Comparison of ENCODE assay signal across 8 mouse cellular contexts in genomic region chr5:113789075-113789788, GRCm38 (mm10). TPM values are rescaled to one million over a fixed set of nuclear protein-coding genes. Genes with fewer than 3 reads are reported as not detected.
DNase-seq lines count a peak whose midpoint lies in the region; ATAC-seq and TF ChIP-seq lines count a peak whose summit lies in the region.
"Had no signal": no experiment of that assay in that cellular context is flagged by ENCODE, and none has a peak within 500 bp of the region (broad histone marks: within the 10 kb centered on the region; RNA-seq: fewer than 3 reads in every experiment).

No protein-coding gene starts in this region.

- no peak for TF ChIP-seq CTCF in lung, embryonic 14.5 days (IDR thresholded peaks at IDR 0.05; ENCODE audit: low read depth)

- peaks cover 10% of the 10 kb centered on the region; the same call in 1 of the 2 replicates for H3K36me3 ChIP-seq in lung, embryonic 14.5 days (ENCODE audit: insufficient read depth)
- H3K36me3 ChIP-seq in intestine, embryonic 16.5 days (ENCODE audit: control insufficient read depth, insufficient read depth, low read length) = no peaks in the 10 kb centered on the region
- H3K36me3 ChIP-seq in stomach, embryonic 14.5 days (ENCODE audit: control insufficient read depth, insufficient read depth, low read length) = peaks cover 3% of the 10 kb centered on the region; the same call in 1 of the 2 replicates

- WGBS in lung, embryonic 14.5 days = 21% methylated on average over 7 of the region's 7 CpGs
- WGBS in intestine, embryonic 16.5 days = 30% methylated on average over 7 of the region's 7 CpGs
- WGBS in stomach, embryonic 14.5 days = 24% methylated on average over 7 of the region's 7 CpGs

- peak overlapping the region; percentile 90 for H3K27ac ChIP-seq in lung, embryonic 14.5 days (ENCODE audit: low read depth)
- peak overlapping the region; percentile 65 for H3K27ac ChIP-seq in intestine, embryonic 16.5 days (ENCODE audit: low read length)
- H3K27ac ChIP-seq in stomach, embryonic 14.5 days (ENCODE audit: low read length) = peak overlapping the region; percentile 86
- H3K27ac ChIP-seq: forebrain, embryonic 13.5 days had no signal

- peaks cover 25% of the 10 kb centered on the region for H3K4me1 ChIP-seq in lung, embryonic 14.5 days (ENCODE audit: insufficient read depth)
- peaks cover 22% of the 10 kb centered on the region for H3K4me1 ChIP-seq in intestine, embryonic 16.5 days (ENCODE audit: control insufficient read depth, insufficient read depth, low read length)
- peaks cover 22% of the 10 kb centered on the region for H3K4me1 ChIP-seq in stomach, embryonic 14.5 days (ENCODE audit: control insufficient read depth, insufficient read depth, low read length)
- H3K4me1 ChIP-seq: forebrain, embryonic 13.5 days had no signal

- DNase-seq in lung, embryonic 14.5 days = peak; percentile 88
- no peak for DNase-seq in lung, postnatal 25 days (ENCODE audit: low spot score)
- DNase-seq in kidney, postnatal 36 days = peak; percentile 59 to 73
- DNase-seq in adipocyte (ENCODE audit: low spot score) = no peak

- peak; percentile 88 for ATAC-seq in lung, embryonic 14.5 days (ENCODE audit: insufficient read depth)
- peak; percentile 66 for ATAC-seq in intestine, embryonic 16.5 days
- peak; percentile 79; the same call in 1 of the 2 replicates for ATAC-seq in stomach, embryonic 14.5 days (ENCODE audit: insufficient number of reproducible peaks, insufficient read depth, low FRiP score, low read depth)
- no peak for ATAC-seq in megakaryocyte-erythroid progenitor cell, adult 5-6 weeks (replicated peaks; ENCODE audit: low FRiP score, low TSS enrichment, poor library complexity, severe bottlenecking)
- ATAC-seq: forebrain, embryonic 13.5 days had no signal

- H3K9me3 ChIP-seq in lung, embryonic 14.5 days (ENCODE audit: low read depth, low read length) = no peaks in the 10 kb centered on the region
- no peaks in the 10 kb centered on the region for H3K9me3 ChIP-seq in intestine, embryonic 16.5 days (ENCODE audit: control insufficient read depth, low read length)
- H3K9me3 ChIP-seq in stomach, embryonic 14.5 days (ENCODE audit: control insufficient read depth, low read depth, low read length) = no peaks in the 10 kb centered on the region
- H3K9me3 ChIP-seq: forebrain, embryonic 13.5 days had no signal

- H3K27me3 ChIP-seq in lung, embryonic 14.5 days (ENCODE audit: insufficient read depth, low read length) = no peaks in the 10 kb centered on the region
- no peaks in the 10 kb centered on the region for H3K27me3 ChIP-seq in intestine, embryonic 16.5 days (replicated peaks; ENCODE audit: control insufficient read depth, insufficient read depth, low read length)
- no peaks in the 10 kb centered on the region for H3K27me3 ChIP-seq in stomach, embryonic 14.5 days (ENCODE audit: control insufficient read depth, insufficient read depth, low read length)

- H3K4me3 ChIP-seq in lung, embryonic 14.5 days (ENCODE audit: low read depth, low read length) = no peak overlapping the region
- H3K4me3 ChIP-seq in intestine, embryonic 16.5 days (ENCODE audit: low read length) = no peak overlapping the region
- no peak overlapping the region for H3K4me3 ChIP-seq in stomach, embryonic 14.5 days (ENCODE audit: low read depth, low read length)
- H3K4me3 ChIP-seq: forebrain, embryonic 13.5 days had no signal

- H3K9ac ChIP-seq in lung, embryonic 14.5 days = no peak overlapping the region
- H3K9ac ChIP-seq in intestine, embryonic 16.5 days (ENCODE audit: low read depth, low read length) = 0 out of 2 replicates have a peak overlapping the region, but pooled peaks have one; percentile 21
- H3K9ac ChIP-seq in stomach, embryonic 14.5 days (replicated peaks; ENCODE audit: low read depth, low read length) = no peak overlapping the region
- H3K9ac ChIP-seq: forebrain, embryonic 13.5 days had no signal

- peak overlapping the region; percentile 39; the same call in 1 of the 2 replicates for H3K4me2 ChIP-seq in lung, embryonic 14.5 days
- H3K4me2 ChIP-seq in intestine, embryonic 16.5 days (ENCODE audit: low read depth, low read length) = no peak overlapping the region
- H3K4me2 ChIP-seq in stomach, embryonic 14.5 days (replicated peaks; ENCODE audit: low read depth, low read length) = 0 out of 2 replicates have a peak overlapping the region, but pooled peaks have one; percentile 18
- H3K4me2 ChIP-seq: forebrain, embryonic 13.5 days had no signal

RNA-seq across cellular contexts. Expression of gene Tmem119, which starts 11.1 kb away (rescaled TPM):
- 23.0 and 23.6 TPM in 2 replicates for polyA plus RNA-seq in lung, embryonic 14.5 days (2014; fragmentation: Nextera tagmentation; extraction: Ambion mirVana)
- polyA plus RNA-seq in intestine, embryonic 16.5 days (2015; fragmentation: Nextera tagmentation; extraction: Ambion mirVana) = 56.6 and 63.7 TPM in 2 replicates
- polyA plus RNA-seq in stomach, embryonic 14.5 days (2014; fragmentation: Nextera tagmentation; extraction: Ambion mirVana) = 46.1 and 49.0 TPM in 2 replicates
- total RNA-seq in megakaryocyte-erythroid progenitor cell, adult 5-6 weeks (2014; fragmentation: Nextera tagmentation) = 0.46 TPM in 1 of 2 replicates, not detected in the other
- not detected in 2 replicates for total RNA-seq in megakaryocyte-erythroid progenitor cell, adult 5-6 weeks (2017)

RNA-seq across cellular contexts. Expression of gene Iscu, which starts 16.7 kb away (rescaled TPM):
- polyA plus RNA-seq in lung, embryonic 14.5 days (2014; fragmentation: Nextera tagmentation; extraction: Ambion mirVana) = 112 and 116 TPM in 2 replicates
- 99.0 and 114 TPM in 2 replicates for polyA plus RNA-seq in intestine, embryonic 16.5 days (2015; fragmentation: Nextera tagmentation; extraction: Ambion mirVana)
- polyA plus RNA-seq in stomach, embryonic 14.5 days (2014; fragmentation: Nextera tagmentation; extraction: Ambion mirVana) = 106 and 117 TPM in 2 replicates
- 80.5 and 81.0 TPM in 2 replicates for total RNA-seq in megakaryocyte-erythroid progenitor cell, adult 5-6 weeks (2014; fragmentation: Nextera tagmentation)
- total RNA-seq in megakaryocyte-erythroid progenitor cell, adult 5-6 weeks (2017) = 63.1 and 68.9 TPM in 2 replicates

RNA-seq across cellular contexts. Expression of gene Sart3, which starts 16.9 kb away (rescaled TPM):
- polyA plus RNA-seq in lung, embryonic 14.5 days (2014; fragmentation: Nextera tagmentation; extraction: Ambion mirVana) = 53.8 and 63.1 TPM in 2 replicates
- 30.2 and 30.6 TPM in 2 replicates for polyA plus RNA-seq in intestine, embryonic 16.5 days (2015; fragmentation: Nextera tagmentation; extraction: Ambion mirVana)
- polyA plus RNA-seq in stomach, embryonic 14.5 days (2014; fragmentation: Nextera tagmentation; extraction: Ambion mirVana) = 30.5 and 34.6 TPM in 2 replicates
- 46.6 and 48.1 TPM in 2 replicates for total RNA-seq in megakaryocyte-erythroid progenitor cell, adult 5-6 weeks (2014; fragmentation: Nextera tagmentation)
- total RNA-seq in megakaryocyte-erythroid progenitor cell, adult 5-6 weeks (2017) = 38.6 and 45.5 TPM in 2 replicates

RNA-seq across cellular contexts. Expression of gene Selplg, which starts 43.2 kb away (rescaled TPM):
- polyA plus RNA-seq in lung, embryonic 14.5 days (2014; fragmentation: Nextera tagmentation; extraction: Ambion mirVana) = 2.9 and 3.4 TPM in 2 replicates
- 6.8 and 7.5 TPM in 2 replicates for polyA plus RNA-seq in intestine, embryonic 16.5 days (2015; fragmentation: Nextera tagmentation; extraction: Ambion mirVana)
- polyA plus RNA-seq in stomach, embryonic 14.5 days (2014; fragmentation: Nextera tagmentation; extraction: Ambion mirVana) = 2.9 and 4.5 TPM in 2 replicates
- 66.0 and 87.7 TPM in 2 replicates for total RNA-seq in megakaryocyte-erythroid progenitor cell, adult 5-6 weeks (2014; fragmentation: Nextera tagmentation)
- 27.4 and 30.2 TPM in 2 replicates for total RNA-seq in megakaryocyte-erythroid progenitor cell, adult 5-6 weeks (2017)

RNA-seq across cellular contexts. Expression of gene Ficd, which starts 53.6 kb away (rescaled TPM):
- polyA plus RNA-seq in lung, embryonic 14.5 days (2014; fragmentation: Nextera tagmentation; extraction: Ambion mirVana) = 3.6 and 4.3 TPM in 2 replicates
- 5.6 and 7.1 TPM in 2 replicates for polyA plus RNA-seq in intestine, embryonic 16.5 days (2015; fragmentation: Nextera tagmentation; extraction: Ambion mirVana)
- 4.1 and 5.7 TPM in 2 replicates for polyA plus RNA-seq in stomach, embryonic 14.5 days (2014; fragmentation: Nextera tagmentation; extraction: Ambion mirVana)
- 1.6 and 2.0 TPM in 2 replicates for total RNA-seq in megakaryocyte-erythroid progenitor cell, adult 5-6 weeks (2014; fragmentation: Nextera tagmentation)
- 0.23 and 0.80 TPM in 2 replicates for total RNA-seq in megakaryocyte-erythroid progenitor cell, adult 5-6 weeks (2017)

Comparison
In these comparisons a context has a peak if more than half of its experiments do, and no peak if none do; other contexts are left out.
1. DNase-seq: peak in lung, embryonic 14.5 days (single experiment) and kidney, postnatal 36 days (2 of 2); none in lung, postnatal 25 days (single experiment) and adipocyte (single experiment).
2. Peak in every context shown above with its lines, with median percentiles within 50 percentile points of each other: H3K27ac ChIP-seq.